Mouse (Mus musculus) MEL (cell line): ENCODE measurements around the gene St6galnac4.

Source experiments
- CTCF ChIP-seq, 3 experiments: IDR thresholded peaks in 2 of 3; conservative IDR thresholded peaks in 1 of 3; 2 replicates each; pipeline ENCODE4 v1.5.1; 2011 to 2012; ENCODE audit warnings: low read length in 3 of 3, low read depth in 2 of 3, mild to moderate bottlenecking in 2 of 3, improper control_type of control experiment in 1 of 3, inconsistent platforms in 1 of 3, mixed read lengths in 1 of 3, moderate library complexity in 1 of 3; ENCODE audit not compliant: control insufficient read depth in 1 of 3, insufficient read depth in 1 of 3, poor library complexity in 1 of 3, severe bottlenecking in 1 of 3
- ELF1 ChIP-seq: IDR thresholded peaks from 2 replicates; pipeline ENCODE4 v1.6.1; 2014; ENCODE audit warnings: low read depth, mild to moderate bottlenecking, inconsistent platforms, low read length, improper control_type of control experiment, moderate library complexity
- EP300 ChIP-seq, 2 experiments: IDR thresholded peaks; 2 replicates each; pipeline ENCODE4 v1.6.1; 2011; ENCODE audit warnings: improper control_type of control experiment in 2 of 2, low read length in 2 of 2, low read depth in 1 of 2, mild to moderate bottlenecking in 1 of 2
- JUND ChIP-seq: IDR thresholded peaks from 2 replicates; pipeline ENCODE4 v1.6.1; 2011; ENCODE audit warnings: low read depth, mild to moderate bottlenecking, improper control_type of control experiment, low read length
- MAFK ChIP-seq: IDR thresholded peaks from 2 replicates; pipeline ENCODE4 v1.6.1; 2011; ENCODE audit warnings: low read depth, mild to moderate bottlenecking, low read length, improper control_type of control experiment, borderline replicate concordance
- MAX ChIP-seq: IDR thresholded peaks from 2 replicates; pipeline ENCODE4 v1.6.1; 2011; ENCODE audit warnings: low read length, improper control_type of control experiment
- POLR2A ChIP-seq, 2 experiments: IDR thresholded peaks; 2 replicates each; pipeline ENCODE4 v1.6.1; 2011 to 2012; ENCODE audit warnings: low read length in 2 of 2, mild to moderate bottlenecking in 2 of 2, control low read depth in 1 of 2, improper control_type of control experiment in 1 of 2, low read depth in 1 of 2, moderate library complexity in 1 of 2; ENCODE audit not compliant: control insufficient read depth in 1 of 2, insufficient read depth in 1 of 2, poor library complexity in 1 of 2
- POLR2AphosphoS2 ChIP-seq: IDR thresholded peaks from 2 replicates; pipeline ENCODE4 v1.6.1; 2011; ENCODE audit warnings: low read length, improper control_type of control experiment
- TBP ChIP-seq: IDR thresholded peaks from 2 replicates; pipeline ENCODE4 v1.8.0; 2011; ENCODE audit warnings: low read depth, low read length, improper control_type of control experiment
- ZKSCAN1 ChIP-seq: IDR thresholded peaks from 2 replicates; pipeline ENCODE4 v1.6.1; 2012; ENCODE audit warnings: low read depth, mild to moderate bottlenecking, inconsistent platforms, low read length, improper control_type of control experiment, moderate library complexity

- TF ChIP-seq ELF1 (0 out of 2 replicates have a peak, but pooled peaks have one; percentile 11), MAX (no peak), CTCF (IDR thresholded peaks at IDR 0.05 in 2 of 3, conservative IDR thresholded peaks at IDR 0.05 in 1 of 3; ENCODE audit: control insufficient read depth in 1 of 3, insufficient read depth in 1 of 3, low read depth in 2 of 3, low read length in 3 of 3, poor library complexity in 1 of 3, severe bottlenecking in 1 of 3) (no peak), TBP (no peak), JUND (no peak), POLR2A (IDR thresholded peaks at IDR 0.05; ENCODE audit: control insufficient read depth in 1 of 2, insufficient read depth in 1 of 2, low read depth in 1 of 2, low read length in 2 of 2, poor library complexity in 1 of 2) (no peak), POLR2AphosphoS2 (no peak), ZKSCAN1 (no peak), EP300 (IDR thresholded peaks at IDR 0.05; ENCODE audit: low read depth in 1 of 2, low read length in 2 of 2) (no peak), MAFK (no peak)
Observed at GRCm38 (mm10) chr2:32637778-32638281, 50.9 kb downstream of the St6galnac4 start.
